Mouse (Mus musculus) neural tube, embryonic 14.5 days (tissue): Measurements from ENCODE around the gene Majin. TPM values are rescaled to one million over a fixed set of nuclear protein-coding genes. Genes with fewer than 3 reads are reported as not detected.

Experiments
- ATAC-seq: fragments of 200-750 bp; cut with Nextera tagmentation; 2 replicates; pipeline ENCODE4 v1.8.0; 2017; ENCODE audit warnings: low read depth, mild to moderate bottlenecking, moderate TSS enrichment, moderate library complexity
- H3K27ac ChIP-seq: fragments of 300-500 bp; sonication (generic); 2 replicates; pipeline ENCODE4 v1.5.1; 2014; ENCODE audit warnings: low read depth, mild to moderate bottlenecking, control low read depth, low read length, moderate library complexity, mixed read lengths
- H3K27me3 ChIP-seq: fragments of 300-500 bp; sonication (generic); 2 replicates; pipeline ENCODE4 v1.6.1; 2014; ENCODE audit warnings: low read length; ENCODE audit not compliant: control insufficient read depth, insufficient read depth
- H3K36me3 ChIP-seq: fragments of 300-500 bp; sonication (generic); 2 replicates; pipeline ENCODE4 v1.6.1; 2014; ENCODE audit warnings: low read length, mixed read lengths; ENCODE audit not compliant: control insufficient read depth, insufficient read depth
- H3K4me1 ChIP-seq: fragments of 300-500 bp; sonication (generic); 2 replicates; pipeline ENCODE4 v1.6.1; 2014; ENCODE audit warnings: low read length; ENCODE audit not compliant: control insufficient read depth, insufficient read depth
- H3K4me2 ChIP-seq: fragments of 300-500 bp; sonication (generic); 2 replicates; pipeline ENCODE4 v1.6.1; 2014; ENCODE audit warnings: mild to moderate bottlenecking, low read depth, low read length, control low read depth
- H3K4me3 ChIP-seq: fragments of 300-500 bp; sonication (generic); 2 replicates; pipeline ENCODE4 v1.5.1; 2014; ENCODE audit warnings: low read depth, low read length, control low read depth, mixed read lengths
- H3K9ac ChIP-seq: fragments of 300-500 bp; sonication (generic); replicated peaks from 2 replicates; pipeline ENCODE4 v1.6.1; 2014; ENCODE audit warnings: low read depth, mild to moderate bottlenecking, control low read depth, low read length, mixed read lengths
- H3K9me3 ChIP-seq: fragments of 300-500 bp; sonication (generic); 2 replicates; pipeline ENCODE4 v1.6.1; 2016; ENCODE audit warnings: low read length; ENCODE audit not compliant: control insufficient read depth
- WGBS: fragments of 180-500 bp; shearing (Covaris S2); extraction: QIAGEN DNeasy Blood & Tissue Kit; methylation state at CpG from one replicate; pipeline ENCODE4 v1.1.7; 2014; 5-methylcytosine and 5-hydroxymethylcytosine counted together
- polyA plus RNA-seq: library from polyadenylated mRNA; unstranded; fragments of >200 nt; fragmentation: Nextera tagmentation; extraction: Ambion mirVana; gene quantifications from 2 replicates; pipeline ENCODE4 v1.2.1, GENCODE M21; 2014

Gene Majin
- polyA plus RNA-seq, 1 experiment from 2014 or later = 0.21 TPM

GRCm38 (mm10) chr19:6206716-6207115, 22.5 kb downstream of the Majin start:
- no peak overlapping the region for H3K27ac ChIP-seq
- no peaks in the 10 kb centered on the region for H3K36me3 ChIP-seq
- H3K4me1 ChIP-seq = no peaks in the 10 kb centered on the region
- H3K4me3 ChIP-seq = no peak overlapping the region
- H3K9me3 ChIP-seq = no peaks in the 10 kb centered on the region
- no peak for ATAC-seq
- no peaks in the 10 kb centered on the region for H3K27me3 ChIP-seq
- H3K9ac ChIP-seq = no peak overlapping the region
- 76% methylated on average over 5 of the region's 5 CpGs for WGBS
- H3K4me2 ChIP-seq = no peak overlapping the region

GRCm38 (mm10) chr19:6216046-6216705, 32.0 kb downstream of the Majin start:
- no peaks in the 10 kb centered on the region for H3K4me1 ChIP-seq
- H3K4me2 ChIP-seq = no peak overlapping the region
- no peak overlapping the region for H3K4me3 ChIP-seq
- no peaks in the 10 kb centered on the region for H3K36me3 ChIP-seq
- ATAC-seq = no peak
- no peak overlapping the region for H3K27ac ChIP-seq
- no peaks in the 10 kb centered on the region for H3K9me3 ChIP-seq
- no peaks in the 10 kb centered on the region for H3K27me3 ChIP-seq
- 65% methylated on average over 6 of the region's 6 CpGs for WGBS
- no peak overlapping the region for H3K9ac ChIP-seq

DNA sequence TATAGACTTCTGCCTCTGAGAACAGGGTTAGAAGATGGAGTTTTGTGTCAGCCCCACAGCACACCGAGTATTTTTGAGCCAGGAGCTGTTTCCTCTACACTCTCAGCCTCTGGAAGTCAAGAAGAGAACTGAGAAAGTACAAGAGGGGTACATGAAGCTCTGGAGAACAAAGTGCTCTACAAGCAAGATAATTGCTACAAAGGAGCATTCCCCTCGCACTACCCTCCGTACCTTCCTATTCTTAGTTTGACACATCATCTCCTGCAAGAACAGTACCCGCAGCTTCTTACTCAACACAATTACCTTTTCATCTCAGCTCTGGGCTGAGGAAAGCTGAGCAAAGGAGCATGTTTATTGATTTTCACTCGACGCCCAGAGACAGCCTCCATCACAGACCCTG, 34.4 kb downstream of the Majin start:
- no peaks in the 10 kb centered on the region for H3K9me3 ChIP-seq
- H3K9ac ChIP-seq = no peak overlapping the region
- no peaks in the 10 kb centered on the region for H3K4me1 ChIP-seq
- no peak for ATAC-seq
- H3K4me2 ChIP-seq = no peak overlapping the region
- no peak overlapping the region for H3K4me3 ChIP-seq
- no peaks in the 10 kb centered on the region for H3K36me3 ChIP-seq
- H3K27ac ChIP-seq = no peak overlapping the region
- no peaks in the 10 kb centered on the region for H3K27me3 ChIP-seq
- 71% methylated on average over 6 of the region's 6 CpGs for whole genome bisulfite sequencing

DNA sequence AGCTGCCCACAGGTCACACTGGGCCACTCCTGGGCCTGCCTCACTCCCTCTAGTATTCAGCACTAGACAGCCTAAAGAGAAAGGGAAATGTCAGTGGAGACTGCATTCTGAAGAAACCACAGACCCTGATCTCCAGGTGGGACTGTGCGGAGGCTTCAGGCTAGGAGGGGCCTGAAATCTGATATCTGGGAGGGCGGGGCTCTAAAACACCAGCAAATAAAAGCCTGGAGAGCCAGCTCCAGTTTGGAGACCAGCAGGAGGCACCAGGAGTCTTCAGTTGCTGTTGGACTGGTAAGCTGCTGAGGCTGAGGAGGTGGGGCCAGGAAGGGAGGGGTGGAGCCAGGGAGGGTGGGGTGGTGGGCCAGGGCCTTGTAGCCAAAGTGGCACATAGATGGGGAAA, 41.9 kb downstream of the Majin start, which contains the start of gene Gpha2:
Gpha2 (plus strand) TSS at position 246 of the 400 bp plus-strand sequence.
- peaks cover 34% of the 10 kb centered on the region for H3K36me3 ChIP-seq
- WGBS = 24% methylated on average over 2 of the region's 2 CpGs

GRCm38 (mm10) chr19:6226763-6227162, 42.6 kb downstream of the Majin start:
- ATAC-seq = no peak
- Histone ChIP-seq H3K4me3 (no peak overlapping the region), H3K27ac (no peak overlapping the region), H3K9ac (no peak overlapping the region), H3K9me3 (no peaks in the 10 kb centered on the region), H3K36me3 (peaks cover 36% of the 10 kb centered on the region), H3K4me1 (no peaks in the 10 kb centered on the region), H3K4me2 (no peak overlapping the region), H3K27me3 (no peaks in the 10 kb centered on the region)
- 89% methylated on average over 14 of the region's 14 CpGs for WGBS

More for the DNA sequence above, 41.9 kb downstream of the Majin start, which contains the start of gene Gpha2:
- ATAC-seq = no peak
- no peak within 1 kb of the TSS for H3K27ac ChIP-seq
- no peak within 1 kb of the TSS for H3K4me2 ChIP-seq
- H3K4me1 ChIP-seq = no peaks in the 10 kb centered on the region
- no peak within 1 kb of the TSS for H3K9ac ChIP-seq
- H3K27me3 ChIP-seq = no peaks in the 10 kb centered on the region
- no peak within 1 kb of the TSS for H3K4me3 ChIP-seq
- H3K9me3 ChIP-seq = no peaks in the 10 kb centered on the region

DNA sequence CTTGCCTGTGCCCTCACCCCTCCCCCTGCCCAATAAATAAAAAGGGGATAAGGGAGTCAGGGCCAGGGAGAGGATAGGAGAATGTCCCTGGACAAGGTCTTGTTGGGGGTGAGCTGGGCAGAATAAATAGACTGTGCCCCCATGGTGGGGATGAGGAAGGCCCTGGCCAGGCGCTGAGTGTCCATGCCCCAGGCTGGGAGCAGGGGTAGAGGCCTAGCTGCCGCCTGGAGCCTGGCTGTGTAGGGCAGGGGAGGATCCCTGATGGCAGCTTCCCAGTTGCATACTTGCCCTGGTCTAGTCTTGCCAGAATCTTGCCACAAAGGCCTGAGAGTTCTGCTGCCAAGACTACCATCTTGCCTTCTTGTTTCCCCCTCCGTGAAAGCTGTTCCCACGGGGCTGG, 43.7 kb downstream of the Majin start:
- Histone ChIP-seq H3K9me3 (no peaks in the 10 kb centered on the region), H3K36me3 (peaks cover 45% of the 10 kb centered on the region), H3K9ac (no peak overlapping the region), H3K4me3 (no peak overlapping the region), H3K27me3 (no peaks in the 10 kb centered on the region), H3K4me2 (no peak overlapping the region), H3K27ac (no peak overlapping the region), H3K4me1 (no peaks in the 10 kb centered on the region)
- 90% methylated on average over 4 of the region's 4 CpGs for WGBS
- no peak for ATAC-seq

- Histone ChIP-seq H3K9me3 (no peaks in the 10 kb centered on the region), H3K9ac (no peak overlapping the region), H3K4me2 (no peak overlapping the region), H3K4me1 (peaks cover 10% of the 10 kb centered on the region), H3K27me3 (no peaks in the 10 kb centered on the region), H3K27ac (no peak overlapping the region), H3K36me3 (peaks cover 49% of the 10 kb centered on the region), H3K4me3 (no peak overlapping the region)
- ATAC-seq = no peak
- WGBS = 92% methylated on average over 4 of the region's 4 CpGs
Observed at GRCm38 (mm10) chr19:6230411-6230810, 46.2 kb downstream of the Majin start.

GRCm38 (mm10) chr19:6231036-6231435, 46.8 kb downstream of the Majin start:
- Histone ChIP-seq H3K27ac (no peak overlapping the region), H3K9ac (no peak overlapping the region), H3K27me3 (no peaks in the 10 kb centered on the region), H3K36me3 (peaks cover 49% of the 10 kb centered on the region), H3K9me3 (no peaks in the 10 kb centered on the region), H3K4me1 (peaks cover 10% of the 10 kb centered on the region), H3K4me2 (no peak overlapping the region), H3K4me3 (no peak overlapping the region)
- no peak for ATAC-seq
- WGBS = 100% methylated on average over 2 of the region's 2 CpGs

DNA sequence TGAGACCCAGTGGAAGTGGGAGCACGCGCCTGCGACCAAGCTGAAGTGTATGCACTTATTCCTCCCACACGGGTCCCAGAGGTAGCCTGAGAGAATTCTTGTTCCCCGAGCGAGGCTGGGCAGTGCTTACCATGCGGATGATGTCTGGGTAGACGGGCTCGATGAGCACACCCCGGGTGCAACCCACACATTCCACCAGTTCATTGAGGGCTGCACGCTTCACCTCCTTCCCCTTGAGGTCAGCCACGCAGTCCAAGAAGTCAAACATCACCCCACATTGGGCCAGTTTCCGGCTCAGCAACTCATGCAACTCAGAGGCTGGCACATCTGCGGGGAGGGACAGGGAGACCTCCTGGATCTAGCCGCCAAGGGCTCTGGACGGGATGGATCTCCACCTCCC, 49.5 kb downstream of the Majin start:
- Histone ChIP-seq H3K9me3 (no peaks in the 10 kb centered on the region), H3K9ac (no peak overlapping the region), H3K4me2 (no peak overlapping the region), H3K4me3 (no peak overlapping the region), H3K27ac (no peak overlapping the region), H3K4me1 (peaks cover 10% of the 10 kb centered on the region), H3K36me3 (peaks cover 34% of the 10 kb centered on the region), H3K27me3 (no peaks in the 10 kb centered on the region)
- ATAC-seq = no peak
- 91% methylated on average over 16 of the region's 16 CpGs for WGBS
